Mouse (Mus musculus): ENCODE results near the gene H1foo.

- TF ChIP-seq CTCF (IDR thresholded peaks at IDR 0.05 in 2 of 3, conservative IDR thresholded peaks at IDR 0.05 in 1 of 3; ENCODE audit: control insufficient read depth in 1 of 3, insufficient read depth in 1 of 3, low read depth in 2 of 3, low read length in 3 of 3, poor library complexity in 1 of 3, severe bottlenecking in 1 of 3), result no peak
- TF ChIP-seq ZKSCAN1 (IDR thresholded peaks at IDR 0.05; ENCODE audit: low read depth, low read length), result no peak
- TF ChIP-seq HCFC1 (IDR thresholded peaks at IDR 0.05; ENCODE audit: low read depth, low read length), result no peak
Measured at GRCm38 (mm10) chr6:115944638-115945037, at the start of gene H1foo.
